9 mouse cellular contexts compared by ENCODE assay signal in genomic region chr5:39639438-39640177, GRCm38 (mm10).
DNase-seq lines count a peak whose midpoint lies in the region; ATAC-seq and TF ChIP-seq lines count a peak whose summit lies in the region.
"Had no signal": no experiment of that assay in that cellular context is flagged by ENCODE, and none has a peak within 500 bp of the region (broad histone marks: within the 10 kb centered on the region; RNA-seq: fewer than 3 reads in every experiment).

No protein-coding gene starts in this region.

- no peak overlapping the region for H3K27ac ChIP-seq in small intestine, adult 2 months (ENCODE audit: insufficient read depth, low read depth, low read length)
- H3K27ac ChIP-seq: neural tube, embryonic 12.5 days had no signal

- peak; percentile 68; the same call in 1 of the 2 replicates for TF ChIP-seq CTCF in small intestine, adult 2 months (IDR thresholded peaks at IDR 0.05; ENCODE audit: extremely low read depth, insufficient read length, insufficient replicate concordance, low read depth, low read length)

- H3K36me3 ChIP-seq in small intestine, adult 2 months (ENCODE audit: control insufficient read depth, insufficient read depth, low read length) = peaks cover 3% of the 10 kb centered on the region; the same call in 1 of the 2 replicates
- H3K36me3 ChIP-seq: neural tube, embryonic 12.5 days had no signal

- no peak overlapping the region for H3K4me3 ChIP-seq in small intestine, adult 2 months (ENCODE audit: low read depth, low read length)
- H3K4me3 ChIP-seq: neural tube, embryonic 12.5 days had no signal

- no peak for TF ChIP-seq POLR2A in small intestine, adult 2 months (IDR thresholded peaks at IDR 0.05; ENCODE audit: low read depth, low read length)

- ATAC-seq in megakaryocyte, adult 5-6 weeks (ENCODE audit: poor library complexity, severe bottlenecking) = peak; percentile 20; the same call in 1 of the 2 replicates

- H3K4me1 ChIP-seq in small intestine, adult 2 months (ENCODE audit: control insufficient read depth, insufficient read depth, insufficient read length, low read length) = peaks cover 4% of the 10 kb centered on the region; the same call in 1 of the 2 replicates

- H3K27me3 ChIP-seq in small intestine, adult 2 months (ENCODE audit: control insufficient read depth, insufficient read depth, low read length) = no peaks in the 10 kb centered on the region

- DNase-seq in adrenal gland, adult (ENCODE audit: inconsistent age in 2 of 2, low spot score in 1 of 2) = peak; percentile 66 to 91
- no peak for DNase-seq in adrenal gland, adult 8-10 months
- peak; percentile 26 for DNase-seq in 416B (ENCODE audit: low read depth)
- peak; percentile 83 for DNase-seq in cerebellum, adult 8-10 months
- DNase-seq in frontal cortex, postnatal 25 days (ENCODE audit: low spot score in 2 of 2) = peak; percentile 63 to 78
- DNase-seq in layer of hippocampus, adult 8-10 months (ENCODE audit: low spot score in 2 of 2) = peak; percentile 69 to 85

- 46% methylated on average over 10 of the region's 10 CpGs for WGBS in small intestine, adult 2 months
